In genomic region chr6:57711726-57712125, GRCm38 (mm10) we compare ENCODE assay signal across 14 mouse cellular contexts. TPM values are rescaled to one million over a fixed set of nuclear protein-coding genes. Genes with fewer than 3 reads are reported as not detected.
DNase-seq lines count a peak whose midpoint lies in the region; ATAC-seq lines count a peak whose summit lies in the region.
"Had no signal": no experiment of that assay in that cellular context is flagged by ENCODE, and none has a peak within 500 bp of the region (broad histone marks: within the 10 kb centered on the region; RNA-seq: fewer than 3 reads in every experiment).

No protein-coding gene starts in this region.

- intact Hi-C loops in gastrocnemius, postnatal 14 days (cut with DNase I; ENCODE audit: low total_unique reads), result no loop called here

- no peaks in the 10 kb centered on the region for H3K27me3 ChIP-seq in embryonic facial prominence, embryonic 14.5 days (replicated peaks; ENCODE audit: control insufficient read depth, insufficient read depth, low read length)
- no peaks in the 10 kb centered on the region for H3K27me3 ChIP-seq in embryonic facial prominence, embryonic 10.5 days (replicated peaks; ENCODE audit: low read depth, poor library complexity, severe bottlenecking)
- no peaks in the 10 kb centered on the region for H3K27me3 ChIP-seq in liver, embryonic 13.5 days
- H3K27me3 ChIP-seq in liver, embryonic 11.5 days (replicated peaks; ENCODE audit: control insufficient read depth, insufficient read depth, low read length), result no peaks in the 10 kb centered on the region
- H3K27me3 ChIP-seq in splenic B cell, adult 2 months (ENCODE audit: control insufficient read depth, insufficient read depth, low read length, poor library complexity, severe bottlenecking), result no peaks in the 10 kb centered on the region
- H3K27me3 ChIP-seq: embryonic facial prominence, embryonic 15.5 days; limb, embryonic 13.5 days; midbrain, embryonic 13.5 days had no signal

- ATAC-seq in embryonic facial prominence, embryonic 14.5 days (ENCODE audit: low read depth), result 0 out of 2 replicates have a peak, but pooled peaks have one; percentile 30
- peak; percentile 66 for ATAC-seq in liver, embryonic 13.5 days (ENCODE audit: low read depth)
- ATAC-seq in liver, embryonic 11.5 days (replicated peaks; ENCODE audit: low FRiP score), result no peak; the same call in 1 of the 2 replicates
- ATAC-seq: hindbrain, postnatal 0 days; midbrain, embryonic 13.5 days had no signal

- H3K36me3 ChIP-seq in embryonic facial prominence, embryonic 14.5 days (ENCODE audit: control insufficient read depth, insufficient read depth, low read length), result 0 out of 2 replicates have a peak, but pooled peaks cover 8% of the 10 kb centered on the region
- peaks cover 6% of the 10 kb centered on the region; the same call in 1 of the 2 replicates for H3K36me3 ChIP-seq in embryonic facial prominence, embryonic 10.5 days (replicated peaks)
- no peaks in the 10 kb centered on the region for H3K36me3 ChIP-seq in liver, embryonic 13.5 days
- no peaks in the 10 kb centered on the region for H3K36me3 ChIP-seq in liver, embryonic 11.5 days (ENCODE audit: control insufficient read depth, insufficient read depth, low read length)
- H3K36me3 ChIP-seq in splenic B cell, adult 2 months (ENCODE audit: control insufficient read depth, insufficient read depth, low read length, poor library complexity, severe bottlenecking), result no peaks in the 10 kb centered on the region
- H3K36me3 ChIP-seq: embryonic facial prominence, embryonic 15.5 days had no signal

- no peak overlapping the region for H3K27ac ChIP-seq in embryonic facial prominence, embryonic 14.5 days (replicated peaks; ENCODE audit: low read depth, low read length)
- H3K27ac ChIP-seq in embryonic facial prominence, embryonic 10.5 days (replicated peaks), result no peak overlapping the region
- H3K27ac ChIP-seq in liver, embryonic 13.5 days, result no peak overlapping the region
- H3K27ac ChIP-seq in liver, embryonic 11.5 days (ENCODE audit: low read depth, low read length), result no peak overlapping the region
- H3K27ac ChIP-seq: embryonic facial prominence, embryonic 15.5 days; hindbrain, postnatal 0 days; limb, embryonic 13.5 days; midbrain, embryonic 13.5 days had no signal

- 14% methylated on average over 1 of the region's 1 CpGs for WGBS in embryonic facial prominence, embryonic 14.5 days
- WGBS in embryonic facial prominence, embryonic 10.5 days, result 40% methylated on average over 1 of the region's 1 CpGs
- WGBS in liver, embryonic 13.5 days (ENCODE audit: insufficient replicate concordance), result 15% methylated on average over 1 of the region's 1 CpGs
- 34% methylated on average over 1 of the region's 1 CpGs for WGBS in liver, embryonic 11.5 days

- H3K9me3 ChIP-seq in embryonic facial prominence, embryonic 14.5 days (ENCODE audit: control insufficient read depth, low read length), result no peaks in the 10 kb centered on the region
- no peaks in the 10 kb centered on the region for H3K9me3 ChIP-seq in embryonic facial prominence, embryonic 10.5 days
- H3K9me3 ChIP-seq in liver, embryonic 13.5 days (replicated peaks), result no peaks in the 10 kb centered on the region
- no peaks in the 10 kb centered on the region for H3K9me3 ChIP-seq in liver, embryonic 11.5 days (ENCODE audit: control insufficient read depth, low read length)
- H3K9me3 ChIP-seq: embryonic facial prominence, embryonic 15.5 days; limb, embryonic 13.5 days; midbrain, embryonic 13.5 days had no signal

- no peak overlapping the region for H3K4me3 ChIP-seq in embryonic facial prominence, embryonic 14.5 days (ENCODE audit: low read depth, low read length)
- H3K4me3 ChIP-seq in embryonic facial prominence, embryonic 10.5 days, result no peak overlapping the region
- H3K4me3 ChIP-seq in liver, embryonic 13.5 days (replicated peaks), result no peak overlapping the region
- H3K4me3 ChIP-seq in liver, embryonic 11.5 days (ENCODE audit: low read depth, low read length), result no peak overlapping the region
- H3K4me3 ChIP-seq: embryonic facial prominence, embryonic 15.5 days; limb, embryonic 13.5 days; midbrain, embryonic 13.5 days had no signal

- no peak for DNase-seq in embryonic facial prominence, embryonic 14.5 days (ENCODE audit: low spot score)
- no peak for DNase-seq in embryonic facial prominence, embryonic 10.5 days (ENCODE audit: low spot score)
- DNase-seq in liver, embryonic 13.5 days, result no peak
- DNase-seq in liver, embryonic 11.5 days (ENCODE audit: low spot score), result no peak
- peak; percentile 16 for DNase-seq in induced T-regulatory cell, adult 2 months (ENCODE audit: low read depth)
- DNase-seq in splenic B cell, adult 2 months (ENCODE audit: low read depth, low spot score), result peak; percentile 37
- no peak for DNase-seq in adrenal gland, postnatal 25 days
- DNase-seq in gastrocnemius, postnatal 14 days, result no peak
- DNase-seq: cerebellum, postnatal 10 days; thymus, adult 18-20 months had no signal

- no peak overlapping the region for H3K4me2 ChIP-seq in embryonic facial prominence, embryonic 14.5 days (ENCODE audit: low read depth, low read length)
- no peak overlapping the region for H3K4me2 ChIP-seq in liver, embryonic 13.5 days
- H3K4me2 ChIP-seq in liver, embryonic 11.5 days, result no peak overlapping the region
- H3K4me2 ChIP-seq: embryonic facial prominence, embryonic 15.5 days; limb, embryonic 13.5 days; midbrain, embryonic 13.5 days had no signal

- no peak overlapping the region for H3K9ac ChIP-seq in embryonic facial prominence, embryonic 14.5 days (ENCODE audit: low read depth, low read length)
- no peak overlapping the region for H3K9ac ChIP-seq in liver, embryonic 13.5 days
- no peak overlapping the region for H3K9ac ChIP-seq in liver, embryonic 11.5 days (ENCODE audit: low read depth, low read length)
- H3K9ac ChIP-seq: embryonic facial prominence, embryonic 15.5 days; limb, embryonic 13.5 days; midbrain, embryonic 13.5 days had no signal

- H3K4me1 ChIP-seq in embryonic facial prominence, embryonic 14.5 days (ENCODE audit: control insufficient read depth, insufficient read depth, low read length), result no peaks in the 10 kb centered on the region
- no peaks in the 10 kb centered on the region for H3K4me1 ChIP-seq in embryonic facial prominence, embryonic 10.5 days
- H3K4me1 ChIP-seq in liver, embryonic 13.5 days (replicated peaks), result peaks cover 17% of the 10 kb centered on the region
- no peaks in the 10 kb centered on the region for H3K4me1 ChIP-seq in liver, embryonic 11.5 days (replicated peaks; ENCODE audit: control insufficient read depth, insufficient read depth, low read length)
- H3K4me1 ChIP-seq: embryonic facial prominence, embryonic 15.5 days; limb, embryonic 13.5 days; midbrain, embryonic 13.5 days had no signal

RNA-seq across cellular contexts. Expression of gene Lancl2, which starts 9.4 kb away (rescaled TPM):
- polyA plus RNA-seq in embryonic facial prominence, embryonic 14.5 days (2014; fragmentation: Nextera tagmentation; extraction: Ambion mirVana), result 24.7 and 25.6 TPM in 2 replicates
- polyA plus RNA-seq in embryonic facial prominence, embryonic 10.5 days (2016; fragmentation: Nextera tagmentation; extraction: Ambion mirVana), result 33.8 and 36.6 TPM in 2 replicates
- polyA plus RNA-seq in liver, embryonic 13.5 days (2015; fragmentation: Nextera tagmentation; extraction: Ambion mirVana), result 14.5 and 18.6 TPM in 2 replicates
- polyA plus RNA-seq in liver, embryonic 11.5 days (2014; fragmentation: Nextera tagmentation; extraction: Ambion mirVana), result 21.5 and 25.9 TPM in 2 replicates
- total RNA-seq in adrenal gland, postnatal 25 days (2021), result 13.7 and 19.8 TPM in 2 replicates
- total RNA-seq in gastrocnemius, postnatal 14 days (2021), result 10 to 100 TPM; 10.8 to 11.9 TPM

RNA-seq across cellular contexts. Expression of gene Pyurf, which starts 19.8 kb away (rescaled TPM):
- 13.1 and 14.3 TPM in 2 replicates for polyA plus RNA-seq in embryonic facial prominence, embryonic 14.5 days (2014; fragmentation: Nextera tagmentation; extraction: Ambion mirVana)
- 19.1 and 21.0 TPM in 2 replicates for polyA plus RNA-seq in embryonic facial prominence, embryonic 10.5 days (2016; fragmentation: Nextera tagmentation; extraction: Ambion mirVana)
- polyA plus RNA-seq in liver, embryonic 13.5 days (2015; fragmentation: Nextera tagmentation; extraction: Ambion mirVana), result 7.7 and 7.9 TPM in 2 replicates
- polyA plus RNA-seq in liver, embryonic 11.5 days (2014; fragmentation: Nextera tagmentation; extraction: Ambion mirVana), result 13.5 and 14.9 TPM in 2 replicates
- total RNA-seq in adrenal gland, postnatal 25 days (2021), result 15.5 and 16.2 TPM in 2 replicates
- 10 to 100 TPM; 14.2 to 14.4 TPM for total RNA-seq in gastrocnemius, postnatal 14 days (2021)

Comparison
In these comparisons a context has a peak if more than half of its experiments do, and no peak if none do; other contexts are left out.
1. DNase-seq: peak in induced T-regulatory cell, adult 2 months (single experiment) and splenic B cell, adult 2 months (single experiment); none in embryonic facial prominence, embryonic 14.5 days (single experiment), embryonic facial prominence, embryonic 10.5 days (single experiment), liver, embryonic 13.5 days (single experiment), liver, embryonic 11.5 days (single experiment), adrenal gland, postnatal 25 days (single experiment) and gastrocnemius, postnatal 14 days (single experiment).